Mouse (Mus musculus) CH12.LX (cell line): Measurements from ENCODE around the gene Hist1h2af. TPM values are rescaled to one million over a fixed set of nuclear protein-coding genes. Genes with fewer than 3 reads are reported as not detected.

ENCODE experiments used
- DNase-seq: peaks from one replicate; pipeline ENCODE4 v3.0.0-alpha.2; 2013; ENCODE audit errors: extremely low read depth
- H3K27ac ChIP-seq: 2 replicates; pipeline ENCODE4 v1.5.1; 2012; ENCODE audit warnings: low read depth, mild to moderate bottlenecking, control low read depth, moderate library complexity; ENCODE audit not compliant: insufficient read depth
- H3K27me3 ChIP-seq: replicated peaks from 2 replicates; pipeline ENCODE3; 2012; ENCODE audit warnings: inconsistent platforms
- H3K36me3 ChIP-seq, 2 experiments: replicated peaks in 1 of 2; 2 replicates each; pipeline versions ENCODE3 to v1.6.1; 2012; ENCODE audit warnings: inconsistent platforms in 1 of 2, low read length in 1 of 2, mild to moderate bottlenecking in 1 of 2, mixed read lengths in 1 of 2, moderate library complexity in 1 of 2; ENCODE audit not compliant: control insufficient read depth in 1 of 2, insufficient read depth in 1 of 2
- H3K4me1 ChIP-seq, 2 experiments: 2 replicates each; pipeline ENCODE4 v1.6.1; 2012; ENCODE audit warnings: inconsistent platforms in 1 of 2, moderate library complexity in 1 of 2; ENCODE audit not compliant: insufficient read depth in 2 of 2, control insufficient read depth in 1 of 2
- H3K4me2 ChIP-seq: 2 replicates; pipeline ENCODE4 v1.6.1; 2012; ENCODE audit warnings: low read depth, mild to moderate bottlenecking, control low read depth; ENCODE audit not compliant: poor library complexity, insufficient read depth, severe bottlenecking
- H3K4me3 ChIP-seq, 3 experiments: fragments of 150-350 bp in 1 of 3; sonication (generic) in 1 of 3; replicated peaks in 1 of 3; 2 replicates each; pipeline versions ENCODE3 to v1.5.1; 2011 to 2012; ENCODE audit warnings: low read depth in 2 of 3, low read length in 2 of 3, mild to moderate bottlenecking in 2 of 3, moderate library complexity in 2 of 3, control low read depth in 1 of 3, improper control_type of control experiment in 1 of 3, inconsistent platforms in 1 of 3, mixed read lengths in 1 of 3; ENCODE audit not compliant: poor library complexity in 1 of 3
- H3K79me2 ChIP-seq: replicated peaks from 2 replicates; pipeline ENCODE4 v1.6.1; 2012; ENCODE audit warnings: mild to moderate bottlenecking, moderate library complexity; ENCODE audit not compliant: control insufficient read depth, poor library complexity, insufficient read depth, severe bottlenecking; ENCODE audit errors: extremely low read depth
- H3K9ac ChIP-seq: 2 replicates; pipeline ENCODE4 v1.6.1; 2012; ENCODE audit warnings: low read depth, mild to moderate bottlenecking, control low read depth, moderate library complexity; ENCODE audit not compliant: insufficient read depth
- H3K9me3 ChIP-seq: replicated peaks from 2 replicates; pipeline ENCODE3; 2012; ENCODE audit warnings: low read length, inconsistent platforms, mixed read lengths
- BHLHE40 ChIP-seq: IDR thresholded peaks from 2 replicates; pipeline ENCODE4 v1.6.1; 2011; ENCODE audit warnings: mild to moderate bottlenecking, low read depth, low read length, improper control_type of control experiment
- CHD1 ChIP-seq: IDR thresholded peaks from 2 replicates; pipeline ENCODE4 v1.6.1; 2012; ENCODE audit warnings: low read depth, low read length, improper control_type of control experiment, inconsistent platforms
- CHD2 ChIP-seq: IDR thresholded peaks from 2 replicates; pipeline ENCODE4 v1.6.1; 2011; ENCODE audit warnings: low read length, improper control_type of control experiment
- CTCF ChIP-seq, 2 experiments: IDR thresholded peaks in 1 of 2; conservative IDR thresholded peaks in 1 of 2; 2 replicates each; pipeline ENCODE4 v1.5.1; 2011 to 2012; ENCODE audit warnings: low read depth in 2 of 2, low read length in 2 of 2, improper control_type of control experiment in 1 of 2, inconsistent platforms in 1 of 2, mild to moderate bottlenecking in 1 of 2, moderate library complexity in 1 of 2
- E2F4 ChIP-seq: IDR thresholded peaks from 2 replicates; pipeline ENCODE4 v1.6.1; 2011; ENCODE audit warnings: low read depth, low read length, improper control_type of control experiment; ENCODE audit not compliant: insufficient replicate concordance
- ELF1 ChIP-seq: IDR thresholded peaks from 2 replicates; pipeline ENCODE4 v1.6.1; 2014; ENCODE audit warnings: low read depth, mild to moderate bottlenecking, inconsistent platforms, low read length, improper control_type of control experiment
- ETS1 ChIP-seq: conservative IDR thresholded peaks from 2 replicates; pipeline ENCODE4 v1.6.1; 2012; ENCODE audit warnings: low read depth, mild to moderate bottlenecking, inconsistent platforms, low read length, improper control_type of control experiment, moderate library complexity
- GABPA ChIP-seq: IDR thresholded peaks from 2 replicates; pipeline ENCODE4 v1.6.1; 2012; ENCODE audit warnings: low read depth, low read length, improper control_type of control experiment, inconsistent platforms; ENCODE audit not compliant: insufficient replicate concordance
- HCFC1 ChIP-seq: IDR thresholded peaks from 2 replicates; pipeline ENCODE4 v1.6.1; 2012; ENCODE audit warnings: low read depth, mild to moderate bottlenecking, inconsistent platforms, low read length, improper control_type of control experiment
- IRF4 ChIP-seq: IDR thresholded peaks from 2 replicates; pipeline ENCODE4 v1.6.1; 2014; ENCODE audit warnings: low read depth, mild to moderate bottlenecking, inconsistent platforms, low read length, improper control_type of control experiment
- JUN ChIP-seq: IDR thresholded peaks from 2 replicates; pipeline ENCODE4 v1.6.1; 2011; ENCODE audit warnings: low read depth, mild to moderate bottlenecking, low read length, improper control_type of control experiment, moderate library complexity; ENCODE audit not compliant: insufficient read depth
- JUND ChIP-seq: conservative IDR thresholded peaks from 2 replicates; pipeline ENCODE4 v1.6.1; 2011; ENCODE audit warnings: low read depth, low read length, improper control_type of control experiment
- KAT2A ChIP-seq: IDR thresholded peaks from 2 replicates; pipeline ENCODE4 v1.6.1; 2012; ENCODE audit warnings: low read length, improper control_type of control experiment, inconsistent platforms; ENCODE audit not compliant: insufficient replicate concordance
- MAFK ChIP-seq: IDR thresholded peaks from 2 replicates; pipeline ENCODE4 v1.6.1; 2011; ENCODE audit warnings: low read length, improper control_type of control experiment; ENCODE audit not compliant: insufficient replicate concordance
- MAX ChIP-seq: IDR thresholded peaks from 2 replicates; pipeline ENCODE4 v1.6.1; 2011; ENCODE audit warnings: low read length, improper control_type of control experiment
- MAZ ChIP-seq: IDR thresholded peaks from 2 replicates; pipeline ENCODE4 v1.6.1; 2012; ENCODE audit warnings: low read depth, mild to moderate bottlenecking, inconsistent platforms, low read length, improper control_type of control experiment, moderate library complexity
- MEF2A ChIP-seq: IDR thresholded peaks from 2 replicates; pipeline ENCODE4 v1.6.1; 2014; ENCODE audit warnings: low read depth, mild to moderate bottlenecking, inconsistent platforms, low read length, improper control_type of control experiment, borderline replicate concordance
- MXI1 ChIP-seq: IDR thresholded peaks from 2 replicates; pipeline ENCODE4 v1.6.1; 2011; ENCODE audit warnings: mild to moderate bottlenecking, low read depth, low read length, improper control_type of control experiment
- MYC ChIP-seq: IDR thresholded peaks from 2 replicates; pipeline ENCODE4 v1.6.1; 2011; ENCODE audit warnings: low read depth, mild to moderate bottlenecking, improper control_type of control experiment, low read length
- NRF1 ChIP-seq: IDR thresholded peaks from 2 replicates; pipeline ENCODE4 v1.6.1; 2014; ENCODE audit warnings: low read depth, mild to moderate bottlenecking, inconsistent platforms, low read length, improper control_type of control experiment, moderate library complexity
- PAX5 ChIP-seq: IDR thresholded peaks from 2 replicates; pipeline ENCODE4 v1.6.1; 2012; ENCODE audit warnings: low read length, inconsistent platforms, mixed read lengths
- POLR2A ChIP-seq: IDR thresholded peaks from 2 replicates; pipeline ENCODE4 v1.6.1; 2011; ENCODE audit warnings: low read depth, mild to moderate bottlenecking, improper control_type of control experiment, low read length
- POLR2AphosphoS2 ChIP-seq: IDR thresholded peaks from 2 replicates; pipeline ENCODE4 v1.6.1; 2011; ENCODE audit warnings: low read depth, low read length, improper control_type of control experiment
- SIN3A ChIP-seq: IDR thresholded peaks from 2 replicates; pipeline ENCODE4 v1.6.1; 2012; ENCODE audit warnings: low read length, improper control_type of control experiment, inconsistent platforms
- SMC3 ChIP-seq: IDR thresholded peaks from 2 replicates; pipeline ENCODE4 v1.6.1; 2011; ENCODE audit warnings: low read depth, low read length, improper control_type of control experiment
- TBP ChIP-seq: conservative IDR thresholded peaks from 2 replicates; pipeline ENCODE4 v1.6.1; 2011; ENCODE audit warnings: low read depth, low read length, improper control_type of control experiment
- UBTF ChIP-seq: IDR thresholded peaks from 2 replicates; pipeline ENCODE4 v1.6.1; 2012; ENCODE audit warnings: low read depth, mild to moderate bottlenecking, inconsistent platforms, low read length, improper control_type of control experiment, moderate library complexity
- USF1 ChIP-seq: IDR thresholded peaks from 2 replicates; pipeline ENCODE4 v1.6.1; 2014; ENCODE audit warnings: low read depth, mild to moderate bottlenecking, inconsistent platforms, low read length, improper control_type of control experiment
- ZKSCAN1 ChIP-seq: IDR thresholded peaks from 2 replicates; pipeline ENCODE4 v1.6.1; 2012; ENCODE audit warnings: low read depth, inconsistent platforms, low read length, improper control_type of control experiment, borderline replicate concordance
- ZMIZ1 ChIP-seq: IDR thresholded peaks from 2 replicates; pipeline ENCODE4 v1.6.1; 2012; ENCODE audit warnings: low read depth, mild to moderate bottlenecking, inconsistent platforms, low read length, improper control_type of control experiment
- ZNF384 ChIP-seq: IDR thresholded peaks from 2 replicates; pipeline ENCODE4 v1.6.1; 2012; ENCODE audit warnings: low read depth, low read length, improper control_type of control experiment, inconsistent platforms
- dilution Hi-C: fragments of 300-500 bp; cut with MboI; formaldehyde crosslinking; loops from 2 replicates; pipeline ENCODE4 v1.14.3; 2020; ENCODE audit warnings: low sequenced_read_pairs; ENCODE audit not compliant: extremely low pct_unique_long_range_greater_than_20kb, extremely low pct_ligation_motif_present
- in situ Hi-C: fragments of 300-500 bp; cut with MboI; formaldehyde crosslinking; loops from 3 replicates; pipeline ENCODE4 v1.14.3; 2019; ENCODE audit warnings: low sequenced_read_pairs, low pct_ligation_motif_present, low pct_unique_long_range_greater_than_20kb, mixed read lengths
- polyA plus RNA-seq: library from polyadenylated mRNA; unstranded; fragments of >175 nt; gene quantifications from 2 replicates; pipeline ENCODE4 v1.2.1, GENCODE M21; 2012; ENCODE audit warnings: low read depth; ENCODE audit not compliant: insufficient read length
- total RNA-seq, 2 experiments: library from RNA; depleted of rRNA; stranded (reverse); fragments of 300-350 nt in 1 of 2; fragments of >200 nt in 1 of 2; gene quantifications; 2 replicates each; pipeline ENCODE4 v1.2.3; 2012 to 2014

The Hist1h2af gene
- total and polyA plus RNA-seq, 3 experiments: 57.1 to 932 (median 68.6) TPM

- dilution Hi-C loops: no loop called here
- H3K4me1 ChIP-seq: peaks cover 3 to 11% of the 10 kb centered on the region in 2 experiments; a peak in 3 of 4 replicates
- peak overlapping the region; percentile 39 to 47 (median 44) for H3K4me3 ChIP-seq
- H3K36me3 ChIP-seq: no peaks in the 10 kb centered on the region
- in situ Hi-C loops: loop anchor here (10.0 to 25.0 kb wide), 2 partner anchors 196 to 1563 kb away; partner anchors contain the start of gene Zfp184
- H3K9me3 ChIP-seq: peaks cover 2% of the 10 kb centered on the region
- H3K9ac ChIP-seq: no peak overlapping the region
- H3K4me2 ChIP-seq: no peak overlapping the region; the same call in 1 of the 2 replicates
- H3K27ac ChIP-seq: no peak overlapping the region
- DNase-seq: peak; percentile 91
- H3K79me2 ChIP-seq: no peaks in the 10 kb centered on the region
- no peak for TF ChIP-seq MEF2A
- TF ChIP-seq GABPA: no peak
- no peak for TF ChIP-seq ZKSCAN1
- TF ChIP-seq MAX: no peak
- TF ChIP-seq POLR2A: no peak
- TF ChIP-seq ZMIZ1: no peak
- no peak for TF ChIP-seq CHD1
- TF ChIP-seq UBTF: no peak
- no peak for TF ChIP-seq USF1
- TF ChIP-seq ZNF384: no peak
- peak; percentile 95 for TF ChIP-seq ELF1
- TF ChIP-seq MAZ: peak; percentile 16; the same call in 1 of the 2 replicates
- no peak for TF ChIP-seq MXI1
- no peak for TF ChIP-seq BHLHE40
- TF ChIP-seq JUN: no peak; the same call in 1 of the 2 replicates
- peak; percentile 24; the same call in 1 of the 2 replicates for TF ChIP-seq HCFC1
- peak; percentile 63 for TF ChIP-seq NRF1
- 0 out of 2 replicates have a peak, but pooled peaks have one; percentile 36 for TF ChIP-seq IRF4
- no peak for TF ChIP-seq MYC
- TF ChIP-seq CTCF (conservative IDR thresholded peaks at IDR 0.05 in 1 of 2, IDR thresholded peaks at IDR 0.05 in 1 of 2; ENCODE audit: low read depth in 2 of 2, low read length in 2 of 2): no peak
- peak; percentile 96 for TF ChIP-seq MAFK
- TF ChIP-seq CHD2: no peak
- no peak for TF ChIP-seq SMC3
- no peak for TF ChIP-seq PAX5
- no peak for TF ChIP-seq JUND
- no peak for TF ChIP-seq POLR2AphosphoS2
- no peak for TF ChIP-seq ETS1
- 0 out of 2 replicates have a peak, but pooled peaks have one; percentile 77 for TF ChIP-seq E2F4
- peak; percentile 99 for TF ChIP-seq TBP
- TF ChIP-seq KAT2A: peak; percentile 47; the same call in 1 of the 2 replicates
- no peak for TF ChIP-seq SIN3A
- H3K27me3 ChIP-seq: no peaks in the 10 kb centered on the region
Measured at GRCm38 (mm10) chr13:23500424-23501200, 33.1 kb upstream of the Hist1h2af start.
